Mouse (Mus musculus) heart, embryonic 11.5 days (tissue): ENCODE measurements around the gene Ccnd2. TPM values are rescaled to one million over a fixed set of nuclear protein-coding genes. Genes with fewer than 3 reads are reported as not detected.

ENCODE experiments used
- ATAC-seq: fragments of 200-750 bp; cut with Nextera tagmentation; replicated peaks from 2 replicates; pipeline ENCODE4 v1.8.0; 2017; ENCODE audit warnings: moderate library complexity; ENCODE audit not compliant: insufficient number of reproducible peaks, low FRiP score, low TSS enrichment
- H3K27ac ChIP-seq: fragments of 300-500 bp; sonication (generic); 2 replicates; pipeline ENCODE4 v1.5.1; 2014; ENCODE audit warnings: mild to moderate bottlenecking, low read depth, low read length
- H3K27me3 ChIP-seq: fragments of 300-500 bp; sonication (generic); 2 replicates; pipeline ENCODE4 v1.6.1; 2014; ENCODE audit warnings: mild to moderate bottlenecking, low read length, mixed read lengths; ENCODE audit not compliant: control insufficient read depth, insufficient read depth
- H3K36me3 ChIP-seq: fragments of 300-500 bp; sonication (generic); 2 replicates; pipeline ENCODE4 v1.6.1; 2014; ENCODE audit warnings: mild to moderate bottlenecking, low read length, moderate library complexity, mixed read lengths; ENCODE audit not compliant: control insufficient read depth, insufficient read depth
- H3K4me1 ChIP-seq: fragments of 300-500 bp; sonication (generic); 2 replicates; pipeline ENCODE4 v1.6.1; 2014; ENCODE audit warnings: low read length; ENCODE audit not compliant: control insufficient read depth, insufficient read depth
- H3K4me2 ChIP-seq: fragments of 300-500 bp; sonication (generic); 2 replicates; pipeline ENCODE4 v1.6.1; 2014; ENCODE audit warnings: mild to moderate bottlenecking, moderate library complexity
- H3K4me3 ChIP-seq: fragments of 300-500 bp; sonication (generic); 2 replicates; pipeline ENCODE4 v1.5.1; 2014; ENCODE audit warnings: low read depth, low read length
- H3K9ac ChIP-seq: fragments of 300-500 bp; sonication (generic); 2 replicates; pipeline ENCODE4 v1.6.1; 2014; ENCODE audit warnings: mild to moderate bottlenecking, low read depth, low read length, moderate library complexity
- H3K9me3 ChIP-seq: fragments of 300-500 bp; sonication (generic); replicated peaks from 2 replicates; pipeline ENCODE4 v1.6.1; 2016; ENCODE audit warnings: low read length; ENCODE audit not compliant: control insufficient read depth
- WGBS: fragments of 180-500 bp; shearing (Covaris S2); extraction: QIAGEN DNeasy Blood & Tissue Kit; methylation state at CpG from one replicate; pipeline ENCODE4 v1.1.7; 2014; ENCODE audit not compliant: insufficient replicate concordance; 5-methylcytosine and 5-hydroxymethylcytosine counted together
- polyA plus RNA-seq: library from polyadenylated mRNA; unstranded; fragments of >200 nt; fragmentation: Nextera tagmentation; extraction: Ambion mirVana; gene quantifications from 2 replicates; pipeline ENCODE4 v1.2.1, GENCODE M21; 2014

Gene Ccnd2
- polyA plus RNA-seq, 1 experiment from 2014 or later = 821 TPM

DNA sequence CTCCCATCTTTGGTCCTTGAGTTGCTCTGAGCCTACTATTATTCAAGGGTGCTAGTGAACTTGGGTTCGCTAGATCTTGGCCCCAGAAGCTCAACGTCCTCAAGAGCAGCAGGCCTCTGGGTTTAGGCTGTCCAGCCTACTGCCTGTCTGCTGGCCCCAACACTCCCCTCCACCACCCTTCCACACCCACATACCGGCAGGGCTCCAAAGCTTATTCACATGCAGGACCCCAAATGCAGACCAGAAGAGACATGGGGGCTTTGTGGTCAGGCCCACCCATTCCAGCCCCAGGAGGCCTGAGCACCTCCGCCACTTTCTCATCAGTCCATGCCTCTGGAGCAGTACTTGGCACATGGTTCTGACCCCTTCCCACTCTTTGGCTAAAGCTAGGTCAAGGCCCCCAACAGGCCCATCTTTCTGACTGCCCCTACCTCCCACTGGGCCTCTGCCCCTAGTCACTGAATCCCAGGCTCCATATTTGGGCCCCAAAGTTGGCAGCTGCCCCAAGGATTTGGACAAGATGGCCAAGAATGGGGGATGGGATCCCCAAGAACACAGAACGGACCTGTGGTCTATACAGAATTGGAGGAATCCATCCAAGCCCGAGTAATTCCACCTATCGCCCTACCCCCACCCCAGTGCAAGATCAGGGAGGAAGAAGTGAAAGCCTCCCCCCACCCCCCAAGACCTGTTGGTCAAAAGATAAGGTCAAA is 8.3 kb downstream of the Ccnd2 start:
- no peaks in the 10 kb centered on the region for H3K27me3 ChIP-seq
- H3K36me3 ChIP-seq = peaks cover 17% of the 10 kb centered on the region
- H3K4me2 ChIP-seq = no peak overlapping the region
- H3K27ac ChIP-seq = no peak overlapping the region
- 79% methylated on average over 7 of the region's 7 CpGs for WGBS
- peaks cover 36% of the 10 kb centered on the region for H3K4me1 ChIP-seq
- H3K4me3 ChIP-seq = no peak overlapping the region
- ATAC-seq = no peak
- no peaks in the 10 kb centered on the region for H3K9me3 ChIP-seq
- H3K9ac ChIP-seq = no peak overlapping the region

DNA sequence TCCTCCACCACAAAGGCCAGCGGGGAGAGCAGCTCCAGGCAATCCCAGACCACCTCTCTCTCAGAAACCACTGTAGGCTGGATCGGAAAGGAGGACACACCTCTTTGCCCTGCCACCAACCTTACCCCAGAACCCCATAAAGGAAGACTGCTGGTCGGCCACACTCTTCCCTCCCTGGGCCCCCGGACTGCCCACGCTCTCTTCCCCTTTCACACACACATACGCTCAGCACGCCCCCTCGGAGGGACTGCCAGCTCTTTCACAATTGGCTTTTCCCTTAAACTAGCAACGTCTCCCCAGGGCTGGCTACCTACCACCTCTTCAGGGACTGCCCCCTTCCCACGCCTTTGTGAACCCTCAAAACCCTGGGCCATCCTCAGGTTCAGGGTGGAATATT is 8.9 kb downstream of the Ccnd2 start:
- Histone ChIP-seq H3K4me1 (peaks cover 30% of the 10 kb centered on the region), H3K36me3 (peaks cover 20% of the 10 kb centered on the region), H3K9me3 (no peaks in the 10 kb centered on the region), H3K27ac (no peak overlapping the region), H3K4me3 (no peak overlapping the region), H3K9ac (no peak overlapping the region), H3K4me2 (no peak overlapping the region), H3K27me3 (no peaks in the 10 kb centered on the region)
- 73% methylated on average over 10 of the region's 10 CpGs for WGBS
- no peak for ATAC-seq

DNA sequence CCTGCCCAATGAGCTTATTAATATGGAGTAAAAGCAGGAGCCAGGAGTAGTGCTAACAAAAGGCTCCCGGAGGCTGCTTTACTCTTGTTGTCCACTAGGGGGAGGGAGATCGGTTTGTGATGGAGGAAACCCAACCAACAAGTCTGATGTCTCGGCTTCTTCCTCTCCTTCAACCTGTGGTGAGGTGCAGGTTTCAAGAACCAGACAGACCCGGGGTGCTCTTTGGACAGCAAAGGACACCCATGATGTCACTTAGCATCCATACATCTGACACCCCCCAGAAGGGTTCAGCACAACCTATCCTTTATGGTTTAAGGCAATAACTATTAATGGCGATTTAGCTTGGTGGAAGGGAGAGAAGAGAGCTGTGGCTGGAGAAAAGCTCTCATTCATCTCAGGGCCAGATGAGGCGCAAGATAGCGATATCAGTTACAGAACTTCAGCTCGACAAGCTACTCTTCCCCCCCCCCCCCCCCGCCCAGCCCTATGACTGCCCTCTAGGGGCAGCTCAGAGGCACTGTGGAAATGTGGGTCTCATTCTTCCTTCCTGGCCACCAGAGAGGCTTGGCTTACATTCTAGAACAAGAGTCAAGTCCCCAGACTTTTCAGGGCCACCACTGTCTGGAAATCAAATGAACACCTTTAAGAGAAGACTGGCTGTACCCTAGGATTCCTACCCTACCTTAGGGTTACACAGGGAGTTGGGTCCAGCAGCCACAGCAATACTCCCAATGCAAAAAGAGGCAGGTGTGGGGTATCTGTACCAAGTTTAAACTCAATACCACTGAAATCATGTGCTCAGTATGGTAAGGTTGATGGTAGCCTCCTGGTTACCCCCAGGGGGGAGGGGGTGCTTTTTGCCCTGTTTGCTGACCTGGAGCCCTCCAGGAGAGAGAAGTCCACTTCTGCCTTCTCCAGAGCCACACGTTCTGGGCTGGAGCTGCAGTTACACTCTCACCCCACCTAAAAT is 9.6 kb downstream of the Ccnd2 start:
- Histone ChIP-seq H3K36me3 (peaks cover 26% of the 10 kb centered on the region), H3K9ac (no peak overlapping the region), H3K27ac (no peak overlapping the region), H3K9me3 (no peaks in the 10 kb centered on the region), H3K4me2 (no peak overlapping the region), H3K27me3 (no peaks in the 10 kb centered on the region), H3K4me3 (no peak overlapping the region), H3K4me1 (peaks cover 23% of the 10 kb centered on the region)
- ATAC-seq = no peak
- 20% methylated on average over 9 of the region's 10 CpGs for WGBS

DNA sequence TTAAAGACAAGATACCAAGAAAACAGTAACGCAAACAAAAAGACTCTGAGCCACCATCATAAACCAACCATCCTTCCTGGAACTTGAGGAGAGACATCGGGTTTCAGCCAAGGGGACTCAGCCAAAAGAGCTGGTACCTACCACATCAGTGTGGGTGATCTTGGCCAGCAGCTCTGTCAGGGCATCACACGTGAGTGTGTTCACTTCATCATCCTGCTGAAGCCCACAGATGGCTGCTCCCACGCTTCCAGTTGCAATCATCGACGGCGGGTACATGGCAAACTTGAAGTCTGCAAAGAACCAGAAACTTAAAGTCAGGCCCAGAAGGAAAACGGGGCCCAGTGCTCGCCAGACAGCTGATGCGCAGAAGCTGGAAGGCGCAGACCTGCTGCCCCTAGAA is 13.0 kb downstream of the Ccnd2 start:
- no peak overlapping the region for H3K9ac ChIP-seq

DNA sequence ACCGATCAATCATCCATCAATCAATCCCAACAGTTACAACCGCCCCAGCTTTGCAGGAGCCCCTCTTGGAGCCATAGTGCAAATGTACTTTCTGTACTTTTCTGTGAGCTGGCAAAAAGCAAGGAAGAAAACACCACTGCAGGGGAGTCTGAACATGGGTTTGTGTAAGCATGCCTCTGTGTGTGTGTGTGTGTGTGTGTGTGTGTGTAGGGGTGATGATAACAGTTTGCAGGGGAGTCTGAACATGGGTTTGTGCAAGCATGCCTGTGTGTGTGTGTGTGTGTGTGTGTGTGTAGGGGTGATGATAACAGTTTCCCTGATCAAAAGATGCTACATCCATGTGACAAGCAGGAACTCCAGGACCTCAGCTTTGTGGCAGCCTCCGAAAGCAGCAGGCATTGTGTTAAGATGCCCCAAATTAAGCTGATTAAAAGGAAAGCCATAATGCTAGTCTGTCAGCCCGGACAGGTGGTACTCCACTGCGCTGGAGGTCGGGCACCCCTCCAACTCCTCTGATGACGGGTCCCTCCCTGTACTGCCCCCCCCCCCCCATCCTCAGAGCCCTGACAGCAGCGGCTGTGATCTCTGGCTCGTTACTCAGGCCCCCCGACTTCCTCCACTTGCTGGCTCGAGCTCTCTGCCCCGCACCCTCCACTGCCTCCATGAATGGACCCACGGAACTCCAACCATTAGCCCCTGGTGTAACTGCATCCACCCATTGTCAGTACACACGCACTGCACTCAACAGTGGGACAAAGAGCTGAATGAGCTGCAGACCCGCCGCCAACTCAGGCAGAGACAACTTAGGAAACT is 18.4 kb downstream of the Ccnd2 start:
- H3K36me3 ChIP-seq = peaks cover 39% of the 10 kb centered on the region
- no peak overlapping the region for H3K4me2 ChIP-seq
- H3K4me1 ChIP-seq = peaks cover 8% of the 10 kb centered on the region
- H3K27ac ChIP-seq = no peak overlapping the region
- 71% methylated on average over 16 of the region's 16 CpGs for WGBS
- no peak overlapping the region for H3K9ac ChIP-seq
- no peaks in the 10 kb centered on the region for H3K9me3 ChIP-seq
- H3K4me3 ChIP-seq = no peak overlapping the region
- no peak for ATAC-seq
- H3K27me3 ChIP-seq = no peaks in the 10 kb centered on the region

More for the DNA sequence above, 13.0 kb downstream of the Ccnd2 start:
- no peak overlapping the region for H3K4me3 ChIP-seq
- H3K27me3 ChIP-seq = no peaks in the 10 kb centered on the region
- H3K4me2 ChIP-seq = no peak overlapping the region
- ATAC-seq = no peak
- H3K36me3 ChIP-seq = peaks cover 40% of the 10 kb centered on the region
- no peaks in the 10 kb centered on the region for H3K9me3 ChIP-seq
- H3K4me1 ChIP-seq = peaks cover 11% of the 10 kb centered on the region
- H3K27ac ChIP-seq = no peak overlapping the region
- WGBS = 91% methylated on average over 11 of the region's 11 CpGs

DNA sequence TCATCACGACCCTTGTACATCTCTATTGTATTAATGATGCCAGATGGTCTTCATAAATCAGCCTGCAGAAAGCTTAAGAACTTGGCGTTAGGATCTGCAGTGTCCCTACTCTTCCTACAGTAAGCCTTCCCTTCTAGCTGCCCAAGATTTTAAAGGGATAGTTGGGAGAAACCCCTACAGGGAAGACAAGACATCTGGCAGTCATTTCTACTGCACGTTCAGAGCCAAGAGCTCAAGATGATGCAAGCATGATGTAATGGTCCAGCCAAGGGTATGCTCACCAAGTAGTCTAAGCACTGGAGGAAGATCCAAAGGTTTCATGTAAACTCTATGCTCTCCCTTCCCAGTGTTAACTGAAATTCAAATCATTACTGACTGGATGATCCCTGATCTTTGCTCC is 19.3 kb downstream of the Ccnd2 start:
- H3K4me1 ChIP-seq = peaks cover 8% of the 10 kb centered on the region
- H3K9me3 ChIP-seq = no peaks in the 10 kb centered on the region
- no peak overlapping the region for H3K9ac ChIP-seq
- H3K27ac ChIP-seq = no peak overlapping the region
- H3K4me2 ChIP-seq = no peak overlapping the region
- ATAC-seq = no peak
- peaks cover 38% of the 10 kb centered on the region for H3K36me3 ChIP-seq
- 71% methylated on average over 3 of the region's 3 CpGs for WGBS
- no peaks in the 10 kb centered on the region for H3K27me3 ChIP-seq
- H3K4me3 ChIP-seq = no peak overlapping the region

DNA sequence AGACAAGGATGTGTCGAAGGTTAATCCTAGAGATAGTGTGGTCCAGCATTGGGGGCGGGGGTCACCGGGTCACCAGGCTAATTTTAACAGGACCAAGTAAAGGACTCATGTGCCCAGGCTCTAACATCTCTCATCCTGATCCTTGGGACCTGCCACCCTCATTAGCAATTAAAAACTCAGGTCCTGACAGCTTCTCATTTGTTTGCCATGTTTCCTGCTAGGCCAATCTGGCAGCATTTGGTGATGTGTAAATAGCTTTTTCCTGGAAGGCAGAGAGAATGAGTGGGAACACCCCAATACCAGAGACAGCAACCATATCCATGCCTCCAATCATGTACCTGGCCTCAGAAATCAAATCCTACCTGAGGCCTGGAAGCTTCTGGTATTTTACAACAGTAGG is 20.0 kb downstream of the Ccnd2 start:
- no peak for ATAC-seq
- Histone ChIP-seq H3K36me3 (peaks cover 35% of the 10 kb centered on the region), H3K9ac (no peak overlapping the region), H3K27ac (no peak overlapping the region), H3K4me2 (no peak overlapping the region), H3K27me3 (no peaks in the 10 kb centered on the region), H3K4me1 (peaks cover 8% of the 10 kb centered on the region), H3K4me3 (no peak overlapping the region), H3K9me3 (no peaks in the 10 kb centered on the region)
- WGBS = 69% methylated on average over 3 of the region's 3 CpGs

DNA sequence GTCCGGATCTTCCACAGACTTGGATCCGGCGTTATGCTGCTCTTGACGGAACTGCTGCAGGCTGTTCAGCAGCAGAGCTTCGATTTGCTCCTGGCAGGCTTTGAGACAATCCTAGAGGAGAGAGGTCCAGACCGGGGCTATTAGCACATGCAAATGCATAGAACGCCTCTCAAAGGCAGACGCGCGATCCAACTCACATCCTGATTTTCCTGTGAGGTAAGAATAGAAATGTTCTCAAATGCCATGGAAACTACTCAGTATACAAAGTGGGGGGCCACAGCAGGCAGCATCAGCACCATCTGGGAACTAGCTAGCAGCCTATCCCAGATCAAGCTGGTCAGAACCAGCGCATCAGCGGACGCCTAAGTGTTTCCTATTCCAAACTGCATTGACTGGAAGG is 21.6 kb downstream of the Ccnd2 start:
- H3K27me3 ChIP-seq = no peaks in the 10 kb centered on the region
- no peak for ATAC-seq
- no peak overlapping the region for H3K27ac ChIP-seq
- H3K4me1 ChIP-seq = peaks cover 5% of the 10 kb centered on the region
- H3K36me3 ChIP-seq = peaks cover 29% of the 10 kb centered on the region
- H3K4me3 ChIP-seq = no peak overlapping the region
- 70% methylated on average over 13 of the region's 13 CpGs for WGBS
- H3K9me3 ChIP-seq = no peaks in the 10 kb centered on the region
- H3K9ac ChIP-seq = no peak overlapping the region
- no peak overlapping the region for H3K4me2 ChIP-seq
